Mouse (Mus musculus) megakaryocyte, embryonic 14.5 days (primary cell): ENCODE measurements around the gene Magi2.
"Not testable (repeated sequence)": the region's sequence is repeated elsewhere in the genome, so short reads cannot be mapped to it uniquely, and the experiment has no call there.

Experiments
- FLI1 ChIP-seq: IDR thresholded peaks from 2 replicates; pipeline ENCODE4 v1.6.1; 2012; ENCODE audit warnings: low read length, inconsistent platforms, mixed read lengths
- GATA1 ChIP-seq: IDR thresholded peaks from 3 replicates; pipeline ENCODE4 v1.6.1; 2012; ENCODE audit warnings: mixed read lengths, low read length, inconsistent platforms, borderline replicate concordance

DNA sequence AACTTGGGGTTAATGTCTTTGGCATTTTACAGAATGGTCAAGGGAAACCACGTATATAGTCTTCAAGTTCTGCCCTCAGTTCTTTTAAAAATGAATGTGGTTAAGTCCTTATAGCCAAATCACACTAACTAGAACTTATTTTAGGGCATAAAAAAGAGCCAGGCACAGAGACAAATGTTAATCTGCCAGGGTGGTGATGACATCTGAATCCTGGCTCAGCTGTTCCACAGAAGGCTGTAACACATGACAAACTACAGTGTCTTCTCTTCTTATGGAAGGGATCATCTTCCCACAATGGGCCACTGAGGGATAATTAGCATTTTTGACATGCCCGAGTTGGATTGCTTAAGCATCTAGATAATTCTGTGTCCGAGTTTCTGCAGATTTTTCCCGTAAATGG lies 1299.8 kb downstream of the Magi2 start:
- TF ChIP-seq GATA1, FLI1: not testable (repeated sequence)
